Mouse (Mus musculus) neural tube, embryonic 12.5 days (tissue): ENCODE data around the gene Kat6b. TPM values are rescaled to one million over a fixed set of nuclear protein-coding genes. Genes with fewer than 3 reads are reported as not detected.
"Not testable (repeated sequence)": the region's sequence is repeated elsewhere in the genome, so short reads cannot be mapped to it uniquely, and the experiment has no call there.

ENCODE experiments used
- ATAC-seq: fragments of 200-750 bp; cut with Nextera tagmentation; 2 replicates; pipeline ENCODE4 v1.8.0; 2017; ENCODE audit warnings: low read depth, mild to moderate bottlenecking, moderate TSS enrichment, moderate library complexity; ENCODE audit not compliant: low FRiP score
- H3K27ac ChIP-seq: fragments of 300-500 bp; sonication (generic); 2 replicates; pipeline ENCODE4 v1.5.1; 2016
- H3K27me3 ChIP-seq: fragments of 300-500 bp; sonication (generic); replicated peaks from 2 replicates; pipeline ENCODE4 v1.6.1; 2016; ENCODE audit warnings: mild to moderate bottlenecking
- H3K36me3 ChIP-seq: fragments of 300-500 bp; sonication (generic); 2 replicates; pipeline ENCODE4 v1.6.1; 2016; ENCODE audit warnings: mild to moderate bottlenecking
- H3K4me1 ChIP-seq: fragments of 300-500 bp; sonication (generic); 2 replicates; pipeline ENCODE4 v1.6.1; 2016
- H3K4me2 ChIP-seq: fragments of 300-500 bp; sonication (generic); replicated peaks from 2 replicates; pipeline ENCODE4 v1.6.1; 2016; ENCODE audit warnings: mild to moderate bottlenecking
- H3K4me3 ChIP-seq: fragments of 300-500 bp; sonication (generic); 2 replicates; pipeline ENCODE4 v1.5.1; 2016
- H3K9ac ChIP-seq: fragments of 300-500 bp; sonication (generic); 2 replicates; pipeline ENCODE4 v1.6.1; 2016; ENCODE audit warnings: mild to moderate bottlenecking
- H3K9me3 ChIP-seq: fragments of 300-500 bp; sonication (generic); 2 replicates; pipeline ENCODE4 v1.6.1; 2016; ENCODE audit warnings: mild to moderate bottlenecking
- WGBS: fragments of 180-500 bp; shearing (Covaris S2); methylation state at CpG from one replicate; pipeline ENCODE4 v1.1.7; 2016; 5-methylcytosine and 5-hydroxymethylcytosine counted together
- polyA plus RNA-seq: library from polyadenylated mRNA; unstranded; fragments of >200 nt; fragmentation: Nextera tagmentation; extraction: Ambion mirVana; gene quantifications from 2 replicates; pipeline ENCODE4 v1.2.1, GENCODE M21; 2016

The Kat6b gene
- polyA plus RNA-seq, 1 experiment from 2014 or later: 20.0 TPM

GRCm38 (mm10) chr14:21511438-21511837 is 30.2 kb downstream of the Kat6b start:
- Histone ChIP-seq H3K27ac (no peak overlapping the region), H3K9me3 (no peaks in the 10 kb centered on the region), H3K9ac (no peak overlapping the region), H3K27me3 (no peaks in the 10 kb centered on the region), H3K4me3 (no peak overlapping the region), H3K36me3 (peaks cover 3% of the 10 kb centered on the region; the same call in 1 of the 2 replicates), H3K4me2 (no peak overlapping the region), H3K4me1 (no peaks in the 10 kb centered on the region; the same call in 1 of the 2 replicates)
- no peak for ATAC-seq
- WGBS: 94% methylated on average over 6 of the region's 6 CpGs

GRCm38 (mm10) chr14:21515505-21515904 is 34.3 kb downstream of the Kat6b start:
- Histone ChIP-seq H3K4me2 (no peak overlapping the region), H3K4me3 (no peak overlapping the region), H3K27me3 (no peaks in the 10 kb centered on the region), H3K36me3 (peaks cover 14% of the 10 kb centered on the region), H3K9ac (no peak overlapping the region), H3K4me1 (no peaks in the 10 kb centered on the region), H3K27ac (no peak overlapping the region), H3K9me3 (no peaks in the 10 kb centered on the region)
- 95% methylated on average over 5 of the region's 5 CpGs for WGBS
- no peak for ATAC-seq

- Histone ChIP-seq H3K4me3 (no peak overlapping the region), H3K9me3 (no peaks in the 10 kb centered on the region), H3K4me1 (peaks cover 12% of the 10 kb centered on the region), H3K9ac (no peak overlapping the region), H3K36me3 (peaks cover 14% of the 10 kb centered on the region), H3K4me2 (no peak overlapping the region), H3K27me3 (no peaks in the 10 kb centered on the region), H3K27ac (no peak overlapping the region)
- no peak for ATAC-seq
- WGBS: 95% methylated on average over 3 of the region's 3 CpGs
Measured at GRCm38 (mm10) chr14:21519307-21519706, 38.1 kb downstream of the Kat6b start.

GRCm38 (mm10) chr14:21520496-21520895 is 39.3 kb downstream of the Kat6b start:
- Histone ChIP-seq H3K27ac (no peak overlapping the region), H3K36me3 (peaks cover 14% of the 10 kb centered on the region), H3K9me3 (no peaks in the 10 kb centered on the region), H3K4me1 (peaks cover 16% of the 10 kb centered on the region), H3K4me3 (no peak overlapping the region), H3K4me2 (no peak overlapping the region), H3K27me3 (no peaks in the 10 kb centered on the region), H3K9ac (no peak overlapping the region)
- ATAC-seq: no peak
- 91% methylated on average over 7 of the region's 7 CpGs for WGBS

- not testable (repeated sequence) for H3K9ac ChIP-seq, H3K27me3 ChIP-seq, H3K27ac ChIP-seq, H3K9me3 ChIP-seq, H3K4me3 ChIP-seq, ATAC-seq, H3K4me2 ChIP-seq
- peaks cover 16% of the 10 kb centered on the region for H3K4me1 ChIP-seq
- peaks cover 12% of the 10 kb centered on the region for H3K36me3 ChIP-seq
- WGBS: 91% methylated on average over 4 of the region's 4 CpGs
Measured at GRCm38 (mm10) chr14:21521496-21521895, 40.3 kb downstream of the Kat6b start.

GRCm38 (mm10) chr14:21522312-21522978 is 41.2 kb downstream of the Kat6b start:
- WGBS: 95% methylated on average over 16 of the region's 16 CpGs
- peaks cover 16% of the 10 kb centered on the region for H3K4me1 ChIP-seq

GRCm38 (mm10) chr14:21523234-21523633 is 42.0 kb downstream of the Kat6b start:
- H3K4me3 ChIP-seq: no peak overlapping the region
- WGBS: 69% methylated on average over 9 of the region's 9 CpGs
- H3K27ac ChIP-seq: no peak overlapping the region
- H3K9ac ChIP-seq: no peak overlapping the region
- ATAC-seq: no peak
- H3K36me3 ChIP-seq: no peaks in the 10 kb centered on the region
- no peaks in the 10 kb centered on the region for H3K9me3 ChIP-seq
- no peaks in the 10 kb centered on the region for H3K27me3 ChIP-seq
- no peak overlapping the region; the same call in 1 of the 2 replicates for H3K4me2 ChIP-seq
- H3K4me1 ChIP-seq: peaks cover 16% of the 10 kb centered on the region

More at GRCm38 (mm10) chr14:21522312-21522978, 41.2 kb downstream of the Kat6b start:
- no peak overlapping the region for H3K27ac ChIP-seq
- peaks cover 3% of the 10 kb centered on the region for H3K36me3 ChIP-seq
- ATAC-seq: no peak
- no peak overlapping the region for H3K4me2 ChIP-seq
- H3K4me3 ChIP-seq: no peak overlapping the region
- H3K9me3 ChIP-seq: no peaks in the 10 kb centered on the region
- no peak overlapping the region for H3K9ac ChIP-seq
- no peaks in the 10 kb centered on the region for H3K27me3 ChIP-seq

GRCm38 (mm10) chr14:21523851-21524441 is 42.7 kb downstream of the Kat6b start:
- no peak overlapping the region for H3K27ac ChIP-seq
- ATAC-seq: no peak
- H3K9ac ChIP-seq: no peak overlapping the region; the same call in 1 of the 2 replicates
- H3K4me1 ChIP-seq: peaks cover 16% of the 10 kb centered on the region
- H3K36me3 ChIP-seq: no peaks in the 10 kb centered on the region
- H3K4me3 ChIP-seq: no peak overlapping the region
- no peaks in the 10 kb centered on the region for H3K27me3 ChIP-seq
- 42% methylated on average over 3 of the region's 3 CpGs for WGBS
- no peaks in the 10 kb centered on the region for H3K9me3 ChIP-seq
- no peak overlapping the region for H3K4me2 ChIP-seq

- Histone ChIP-seq H3K27ac (no peak overlapping the region), H3K27me3 (no peaks in the 10 kb centered on the region), H3K4me3 (no peak overlapping the region), H3K9me3 (no peaks in the 10 kb centered on the region), H3K4me2 (no peak overlapping the region), H3K36me3 (no peaks in the 10 kb centered on the region), H3K9ac (no peak overlapping the region), H3K4me1 (peaks cover 16% of the 10 kb centered on the region)
- ATAC-seq: no peak
- 70% methylated on average over 4 of the region's 4 CpGs for WGBS
Measured at GRCm38 (mm10) chr14:21525674-21526073, 44.4 kb downstream of the Kat6b start.

- Histone ChIP-seq H3K4me3 (no peak overlapping the region), H3K27ac (no peak overlapping the region), H3K4me1 (peaks cover 24% of the 10 kb centered on the region), H3K4me2 (no peak overlapping the region), H3K36me3 (no peaks in the 10 kb centered on the region), H3K9me3 (no peaks in the 10 kb centered on the region), H3K27me3 (no peaks in the 10 kb centered on the region), H3K9ac (no peak overlapping the region)
- no peak for ATAC-seq
- WGBS: 58% methylated on average over 4 of the region's 4 CpGs
Measured at GRCm38 (mm10) chr14:21533566-21533965, 52.3 kb downstream of the Kat6b start.

GRCm38 (mm10) chr14:21534066-21534465 is 52.8 kb downstream of the Kat6b start:
- H3K27ac ChIP-seq: no peak overlapping the region
- no peak for ATAC-seq
- no peaks in the 10 kb centered on the region for H3K27me3 ChIP-seq
- 76% methylated on average over 2 of the region's 2 CpGs for WGBS
- no peaks in the 10 kb centered on the region for H3K36me3 ChIP-seq
- no peak overlapping the region for H3K4me3 ChIP-seq
- no peak overlapping the region for H3K9ac ChIP-seq
- H3K9me3 ChIP-seq: no peaks in the 10 kb centered on the region
- H3K4me1 ChIP-seq: peaks cover 24% of the 10 kb centered on the region
- no peak overlapping the region for H3K4me2 ChIP-seq

- no peak for ATAC-seq
- H3K27ac ChIP-seq: no peak overlapping the region
- H3K4me3 ChIP-seq: no peak overlapping the region
- 71% methylated on average over 11 of the region's 11 CpGs for WGBS
- peaks cover 24% of the 10 kb centered on the region for H3K4me1 ChIP-seq
- no peaks in the 10 kb centered on the region for H3K27me3 ChIP-seq
- H3K4me2 ChIP-seq: no peak overlapping the region
- H3K9ac ChIP-seq: no peak overlapping the region
- H3K9me3 ChIP-seq: no peaks in the 10 kb centered on the region
- no peaks in the 10 kb centered on the region for H3K36me3 ChIP-seq
Measured at GRCm38 (mm10) chr14:21534542-21535272, 53.5 kb downstream of the Kat6b start.
